Mouse (Mus musculus): ENCODE measurements around the gene Aym1.
A peak's percentile ranks its signal among the peaks of the same experiment; 100 is the strongest.
"Not testable (repeated sequence)": the region's sequence is repeated elsewhere in the genome, so short reads cannot be mapped to it uniquely, and the experiment has no call there.

Aym1 gene

DNA sequence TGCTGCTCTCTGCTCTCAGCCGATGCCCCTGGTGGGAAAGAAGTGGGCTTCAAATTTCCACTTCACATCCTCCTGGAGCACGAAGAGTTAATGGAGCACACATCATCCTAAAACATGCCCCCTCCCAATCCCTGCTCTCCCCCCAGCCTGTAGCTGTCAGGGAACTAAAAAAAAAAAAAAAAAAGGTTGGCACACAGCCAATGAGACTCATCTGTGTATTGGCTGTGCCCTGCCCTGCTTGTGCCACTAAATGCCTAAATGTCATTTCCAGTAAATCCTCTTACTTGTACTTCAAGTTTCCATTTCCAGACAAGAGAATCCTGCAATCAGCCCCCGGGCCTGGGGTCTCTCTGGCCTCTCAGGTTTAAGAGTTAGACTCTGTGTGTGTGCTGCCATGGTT lies 562 bp downstream of the Aym1 start:
- no peak for DNase-seq

GRCm38 (mm10) chr5:113358833-113359232 lies 1.7 kb downstream of the Aym1 start:
- DNase-seq = no peak

GRCm38 (mm10) chr5:113361283-113361682 lies 4.2 kb downstream of the Aym1 start:
- no peak for DNase-seq

GRCm38 (mm10) chr5:113362258-113362996 lies 5.3 kb downstream of the Aym1 start:
- DNase-seq = no peak

- DNase-seq = no peak
Measured at GRCm38 (mm10) chr5:113363177-113363576, 6.1 kb downstream of the Aym1 start.

GRCm38 (mm10) chr5:113365921-113366320 lies 8.8 kb downstream of the Aym1 start:
- DNase-seq = peak; percentile 59 to 60

DNA sequence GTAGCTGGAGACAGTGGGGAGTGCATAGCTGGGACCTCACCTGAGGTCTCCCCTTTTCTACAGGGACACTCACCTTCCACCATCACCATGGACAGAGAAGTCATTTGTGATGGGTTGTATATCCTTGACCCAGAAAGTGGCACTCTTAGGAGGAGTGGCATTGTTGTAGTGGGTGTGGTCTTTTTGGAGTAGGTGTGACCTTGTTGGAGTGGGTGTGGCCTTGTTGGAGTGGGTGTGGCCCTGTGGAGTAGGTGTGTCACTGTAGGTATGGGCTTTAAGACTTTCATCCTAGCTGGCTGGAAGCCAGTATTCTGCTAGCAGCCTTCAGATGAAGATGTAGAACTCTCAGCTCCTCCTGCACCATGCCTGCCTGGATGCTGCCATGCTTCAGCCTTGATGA lies 10.6 kb downstream of the Aym1 start:
- not testable (repeated sequence) for DNase-seq

- DNase-seq = no peak
Measured at GRCm38 (mm10) chr5:113369262-113369868, 12.3 kb downstream of the Aym1 start.

- no peak for DNase-seq
Measured at GRCm38 (mm10) chr5:113372449-113372848, 15.4 kb downstream of the Aym1 start.

DNA sequence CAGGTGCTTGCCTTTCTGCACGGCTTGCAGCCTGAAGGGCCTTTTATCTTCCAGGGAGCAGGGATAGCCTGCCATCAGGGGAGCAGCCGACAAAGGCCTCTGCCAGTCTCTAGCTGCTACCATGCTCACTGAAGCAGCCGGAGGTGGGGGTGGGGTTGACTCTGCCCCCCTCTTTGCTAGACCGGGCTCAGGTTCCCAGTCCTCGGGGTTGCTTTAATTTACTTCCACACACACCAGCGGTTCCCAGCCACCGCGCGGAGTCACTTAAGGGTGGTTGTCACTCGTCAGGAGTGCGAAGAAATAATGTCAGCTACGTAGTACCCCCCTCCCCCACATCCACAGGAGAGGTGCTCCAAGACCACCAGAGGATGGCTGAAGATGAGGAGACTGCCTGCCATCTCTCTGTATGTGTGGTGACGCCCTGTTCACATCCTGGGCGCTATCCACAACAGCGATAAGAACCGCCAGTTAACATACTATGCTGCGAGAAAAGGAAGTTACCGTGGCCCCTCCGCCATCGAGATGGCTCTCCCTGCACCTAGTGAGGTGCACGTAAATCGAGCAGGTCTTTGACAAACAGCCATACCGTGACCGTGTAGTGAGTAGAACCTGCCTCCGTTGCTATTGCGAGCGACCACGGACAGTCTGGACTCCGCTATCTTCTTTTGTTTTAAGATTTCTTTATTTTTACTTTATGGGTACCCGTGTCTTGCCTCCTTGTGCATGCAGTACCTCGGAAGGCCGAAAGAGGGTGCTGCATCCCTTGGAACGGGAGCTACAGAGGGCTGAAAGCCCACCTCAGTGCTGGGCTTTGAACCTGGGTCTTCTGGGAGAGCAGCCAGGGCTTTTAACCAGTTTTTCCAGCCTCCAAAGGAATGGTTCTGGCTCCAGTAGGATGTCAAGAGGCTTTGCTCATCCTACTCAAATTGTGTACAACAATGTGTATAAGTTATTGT lies 16.2 kb downstream of the Aym1 start:
- peak; percentile 11 to 15 for DNase-seq

GRCm38 (mm10) chr5:113374290-113374689 lies 17.2 kb downstream of the Aym1 start:
- DNase-seq = no peak

GRCm38 (mm10) chr5:113375783-113376182 lies 18.7 kb downstream of the Aym1 start:
- DNase-seq = peak; percentile 55 to 64

DNA sequence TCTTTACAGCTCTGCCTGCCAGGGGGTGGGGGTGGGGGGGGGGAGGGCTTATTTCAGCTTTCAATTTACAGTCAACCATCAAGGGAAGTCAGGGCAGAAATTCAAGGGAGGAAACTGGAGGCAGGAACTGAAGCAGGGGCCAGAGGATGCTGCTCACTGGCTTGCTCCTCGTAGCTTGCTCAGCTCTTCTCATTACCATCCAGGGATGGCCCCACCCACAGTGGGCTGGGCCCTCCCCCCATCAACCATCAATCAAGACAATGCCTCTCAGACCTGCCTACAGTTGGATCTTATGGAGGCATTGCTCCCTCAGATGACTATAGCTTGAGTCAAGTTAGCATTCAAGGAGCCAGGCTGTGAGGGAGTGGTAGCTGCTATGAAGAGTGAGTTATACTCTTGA lies 19.2 kb downstream of the Aym1 start:
- no peak for DNase-seq

DNA sequence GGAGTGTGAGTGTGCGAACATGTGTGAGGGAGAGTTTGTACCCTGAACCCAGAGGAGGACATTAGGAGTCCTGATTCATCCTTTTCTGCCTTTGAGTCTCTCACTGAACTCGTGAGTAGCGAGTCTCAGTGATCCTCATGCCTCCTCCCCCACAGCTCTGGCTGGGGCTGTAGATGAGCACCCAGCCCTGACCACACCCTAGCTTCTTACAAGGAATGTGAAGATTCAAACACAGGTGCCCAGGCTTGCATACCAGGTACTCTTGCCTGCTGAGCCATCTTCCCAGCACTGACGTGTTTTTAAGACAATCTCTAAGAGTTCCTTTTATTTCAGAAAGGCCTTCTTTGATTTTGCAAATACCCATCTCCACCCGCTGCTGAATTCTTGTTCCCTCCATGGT lies 22.3 kb downstream of the Aym1 start:
- DNase-seq = no peak

GRCm38 (mm10) chr5:113380553-113380952 lies 23.5 kb downstream of the Aym1 start:
- no peak for DNase-seq

GRCm38 (mm10) chr5:113382580-113382979 lies 25.5 kb downstream of the Aym1 start:
- DNase-seq = no peak

DNA sequence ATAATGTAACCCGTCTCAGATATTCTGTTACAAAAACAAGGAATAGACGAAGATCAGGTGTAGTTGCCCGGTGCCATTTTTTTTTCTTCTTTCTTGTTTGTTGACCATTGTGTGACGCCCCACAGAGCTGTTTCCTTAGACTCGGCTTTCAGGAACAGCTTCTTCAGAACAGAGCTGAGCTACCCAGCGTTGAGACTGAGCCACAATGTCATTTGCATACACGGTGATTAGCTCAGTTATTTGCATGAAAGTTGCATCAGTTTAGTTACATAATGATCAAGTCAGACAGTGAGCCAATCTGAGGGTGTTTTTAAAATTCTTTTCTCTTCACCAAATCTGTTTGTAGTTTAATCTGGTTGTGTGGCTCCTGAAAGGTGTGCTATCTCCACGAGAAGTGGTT lies 36.7 kb downstream of the Aym1 start:
- no peak for DNase-seq

GRCm38 (mm10) chr5:113396286-113396934 lies 39.3 kb downstream of the Aym1 start:
- DNase-seq = no peak

DNA sequence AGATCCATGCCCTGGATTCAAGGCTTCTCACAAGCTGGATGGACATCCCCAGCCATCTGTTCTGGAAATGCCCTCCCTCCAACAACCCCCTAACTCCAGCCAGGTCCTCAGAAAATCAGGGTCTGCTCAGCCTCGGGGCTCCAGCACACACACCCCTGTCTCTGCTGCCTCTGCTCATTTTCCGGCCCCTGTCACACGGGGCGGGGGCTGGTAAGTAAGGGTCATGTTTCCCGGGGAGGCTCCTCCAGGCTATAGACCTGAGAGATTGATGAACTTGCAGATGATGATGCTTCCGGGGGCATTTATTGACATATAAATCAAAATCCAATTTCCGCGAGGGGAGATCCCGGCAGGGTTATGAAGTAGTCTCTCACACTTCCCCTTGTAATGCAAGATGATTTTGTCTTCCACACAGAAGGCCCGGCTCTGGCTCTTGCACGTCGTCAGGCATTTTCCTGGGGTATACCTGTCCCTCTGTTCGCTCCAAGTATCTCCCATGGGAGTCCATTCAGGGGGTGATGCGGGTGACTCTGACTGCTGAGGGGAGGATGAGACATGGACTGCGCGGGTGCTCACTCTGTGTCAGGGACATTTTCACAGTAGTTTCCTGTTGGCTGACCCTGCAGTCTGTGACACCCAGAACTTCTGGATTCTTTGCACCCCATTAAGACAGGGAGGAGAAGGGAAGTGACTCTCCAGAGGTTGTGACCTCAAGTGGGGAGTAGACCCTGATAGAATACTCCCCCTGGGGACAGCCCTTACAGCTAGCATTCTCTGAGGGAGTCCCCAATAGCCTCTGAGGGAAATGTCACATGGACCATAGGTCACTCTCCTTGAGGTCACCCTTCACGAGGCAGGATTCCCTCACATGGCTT lies 40.6 kb downstream of the Aym1 start:
- DNase-seq = no peak

DNA sequence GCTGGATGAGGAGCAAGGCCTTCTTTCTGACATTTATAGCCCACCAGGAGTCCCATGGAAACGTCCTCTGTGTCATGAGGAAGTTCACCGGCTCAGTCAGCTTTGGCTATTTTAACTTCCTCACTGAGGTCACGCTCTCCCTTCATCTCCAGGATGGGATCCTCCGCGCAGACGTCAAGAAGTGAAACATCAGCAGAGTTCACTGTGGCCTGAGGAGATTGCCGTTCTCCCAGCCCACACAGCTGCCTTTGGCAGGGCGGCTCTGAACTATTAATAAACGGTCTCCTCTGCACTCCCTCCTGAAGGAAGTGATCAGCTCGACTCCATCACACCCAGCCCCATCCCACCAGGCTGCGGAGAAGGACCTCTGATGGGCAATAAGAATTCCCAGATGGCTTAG lies 45.6 kb downstream of the Aym1 start:
- DNase-seq = no peak

DNA sequence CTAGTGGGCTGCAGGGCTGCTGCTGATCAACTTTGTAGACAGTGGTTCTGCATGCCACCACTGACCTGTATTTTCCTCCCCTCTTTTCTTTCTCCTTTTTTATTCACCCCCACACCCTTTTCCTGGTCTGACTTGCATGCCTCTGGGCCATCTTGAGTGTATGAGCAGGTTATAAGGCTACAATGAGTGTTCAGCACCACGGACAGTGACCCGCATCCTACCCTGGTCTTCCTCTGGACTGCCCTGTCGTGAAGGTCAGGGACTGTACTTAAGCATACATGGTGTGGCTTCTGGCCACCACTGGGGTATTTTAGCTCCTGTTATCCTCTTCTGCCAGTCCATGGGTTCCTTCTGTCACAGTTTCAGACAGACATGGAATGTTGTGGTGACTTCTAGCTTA lies 50.3 kb downstream of the Aym1 start:
- DNase-seq = no peak
